Mouse (Mus musculus): ENCODE data around the gene Tctex1d4. TPM values are rescaled to one million over a fixed set of nuclear protein-coding genes. Genes with fewer than 3 reads are reported as not detected.

The Tctex1d4 gene
- polyA plus RNA-seq, 2 experiments: not detected

DNA sequence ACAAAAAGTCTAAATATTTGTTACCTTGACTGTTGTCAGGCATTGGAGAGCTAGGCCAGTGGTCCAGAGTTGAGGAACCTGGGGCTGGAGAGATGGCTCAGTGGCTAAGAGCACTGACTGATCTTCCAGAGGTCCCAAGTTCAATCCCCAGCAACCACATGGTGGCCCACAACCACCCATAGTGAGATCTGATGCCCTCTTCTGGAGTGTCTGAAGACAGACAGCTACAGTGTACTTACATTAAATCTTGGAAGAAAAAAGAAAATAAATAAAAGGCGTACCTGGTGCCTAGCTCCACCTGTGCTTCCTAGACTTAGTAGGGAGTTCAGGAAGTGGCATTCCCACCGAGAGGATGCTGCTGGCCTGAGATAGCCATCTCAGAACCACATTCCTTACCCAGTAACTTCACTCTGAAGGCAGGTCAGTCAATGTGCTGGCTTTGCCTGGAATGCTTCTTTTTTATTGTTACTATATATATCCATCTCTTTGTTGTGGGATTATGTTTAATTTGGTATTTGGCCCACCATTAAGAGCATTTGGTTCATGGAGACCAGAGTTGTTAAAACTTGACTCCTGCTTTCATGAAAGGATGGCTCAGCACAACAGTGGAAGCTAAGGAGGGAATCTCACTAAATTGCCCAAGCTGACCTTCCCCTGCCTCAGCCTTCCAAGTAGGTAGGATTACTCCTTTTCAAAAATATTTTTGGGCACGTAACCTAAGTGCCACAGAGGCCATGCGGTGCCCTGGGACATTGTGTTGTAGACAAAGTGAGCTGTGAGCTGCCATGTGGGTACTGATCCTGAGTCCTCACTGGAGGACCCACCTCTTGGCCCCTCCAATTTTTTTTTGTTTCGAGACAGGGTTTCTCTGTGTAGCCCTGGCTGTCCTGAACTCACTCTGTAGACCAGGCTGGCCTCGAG, 23.0 kb downstream of the Tctex1d4 start:
- ATAC-seq (ENCODE audit: insufficient read depth): 0 out of 2 replicates have a peak, but pooled peaks have one; percentile 6
- no peak overlapping the region for H3K27ac ChIP-seq
- H3K9ac ChIP-seq (replicated peaks): no peak overlapping the region

DNA sequence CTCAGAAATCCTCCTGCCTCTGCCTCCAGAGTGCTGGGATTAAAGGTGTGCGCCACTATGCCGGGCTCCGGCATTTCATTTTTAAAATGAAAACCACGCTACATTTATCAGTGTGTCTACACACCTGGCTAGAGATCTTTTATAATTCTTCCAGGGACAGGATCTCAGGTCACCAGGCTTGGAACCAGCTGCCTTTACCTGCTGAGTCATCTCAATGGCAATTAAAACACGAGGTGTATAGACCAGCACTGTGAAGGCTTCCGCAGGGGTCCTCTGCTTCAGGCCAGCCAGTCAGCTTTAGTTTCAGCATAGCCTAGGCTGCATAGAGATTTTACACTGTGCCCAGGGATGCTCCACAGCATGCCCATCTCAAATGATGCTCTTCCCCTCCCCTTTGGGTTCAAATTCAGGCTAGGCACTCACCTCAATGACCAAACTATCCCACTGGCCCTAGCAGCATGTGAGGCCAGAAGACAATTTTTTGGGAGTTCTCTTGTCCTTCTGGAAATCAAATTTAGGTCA, 23.7 kb downstream of the Tctex1d4 start:
- H3K9me3 ChIP-seq (ENCODE audit: control insufficient read depth, low read length): no peaks in the 10 kb centered on the region
- H3K27me3 ChIP-seq (ENCODE audit: control insufficient read depth, insufficient read depth, low read length): no peaks in the 10 kb centered on the region
- TF ChIP-seq CTCF (IDR thresholded peaks at IDR 0.05; ENCODE audit: low read depth): no peak
- TF ChIP-seq EP300 (IDR thresholded peaks at IDR 0.05; ENCODE audit: low read depth): no peak
- 70% methylated on average over 6 of the region's 6 CpGs for WGBS (ENCODE audit: insufficient replicate concordance)
- ATAC-seq (ENCODE audit: insufficient read depth) (0 out of 2 replicates have a peak, but pooled peaks have one; percentile 9), DNase-seq (ENCODE audit: low read depth in 3 of 3, low spot score in 3 of 3) (no peak)
- peaks cover 6 to 13% of the 10 kb centered on the region in 2 experiments for H3K4me1 ChIP-seq (replicated peaks; ENCODE audit: control insufficient read depth in 2 of 2, insufficient read depth in 2 of 2, low read length in 1 of 2)
- no peak overlapping the region for H3K27ac ChIP-seq
- no peak overlapping the region for H3K4me3 ChIP-seq (ENCODE audit: insufficient read depth in 1 of 2, low read depth in 2 of 2, low read length in 2 of 2)
- peaks cover 52% of the 10 kb centered on the region for H3K36me3 ChIP-seq (replicated peaks; ENCODE audit: control insufficient read depth, insufficient read depth, low read depth)
- H3K9ac ChIP-seq (replicated peaks): no peak overlapping the region
- no peak overlapping the region for H3K4me2 ChIP-seq (ENCODE audit: low read depth)

More for the DNA sequence above, 23.0 kb downstream of the Tctex1d4 start:
- TF ChIP-seq EP300 (IDR thresholded peaks at IDR 0.05; ENCODE audit: low read depth): no peak
- peak; percentile 17; the same call in 1 of the 2 replicates for TF ChIP-seq CTCF (IDR thresholded peaks at IDR 0.05; ENCODE audit: low read depth)
- WGBS (ENCODE audit: insufficient replicate concordance): 55% methylated on average over 6 of the region's 6 CpGs
- H3K4me3 ChIP-seq (ENCODE audit: insufficient read depth in 1 of 2, low read depth in 2 of 2, low read length in 2 of 2): no peak overlapping the region
- H3K4me2 ChIP-seq (ENCODE audit: low read depth): no peak overlapping the region
- H3K9me3 ChIP-seq (ENCODE audit: control insufficient read depth, low read length): no peaks in the 10 kb centered on the region
- DNase-seq (ENCODE audit: low read depth in 3 of 3, low spot score in 3 of 3): no peak
- peaks cover 47% of the 10 kb centered on the region for H3K36me3 ChIP-seq (replicated peaks; ENCODE audit: control insufficient read depth, insufficient read depth, low read depth)
- no peaks in the 10 kb centered on the region for H3K27me3 ChIP-seq (ENCODE audit: control insufficient read depth, insufficient read depth, low read length)
- peaks cover 6 to 13% of the 10 kb centered on the region in 2 experiments for H3K4me1 ChIP-seq (replicated peaks; ENCODE audit: control insufficient read depth in 2 of 2, insufficient read depth in 2 of 2, low read length in 1 of 2)

DNA sequence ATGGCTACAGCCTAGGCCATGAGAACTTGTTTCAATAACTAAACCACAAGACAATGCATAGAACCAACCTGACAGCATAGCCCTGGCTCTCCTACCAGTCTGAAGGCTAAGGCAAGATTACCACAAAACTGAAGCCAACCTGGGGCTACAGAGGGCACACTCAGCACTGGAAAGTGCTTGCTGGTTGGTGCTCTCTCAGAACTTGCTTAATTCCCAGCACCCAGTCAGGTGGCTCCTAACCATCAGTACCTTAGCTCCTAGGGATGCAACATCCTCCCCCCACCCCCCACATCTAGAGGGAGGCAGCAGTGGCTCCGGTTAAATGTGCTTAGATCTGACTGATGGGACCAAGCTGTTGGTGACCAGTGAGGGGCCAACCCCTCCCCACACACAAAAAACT, 24.8 kb downstream of the Tctex1d4 start:
- H3K4me3 ChIP-seq (ENCODE audit: insufficient read depth in 1 of 2, low read depth in 2 of 2, low read length in 2 of 2): no peak overlapping the region
- TF ChIP-seq EP300 (IDR thresholded peaks at IDR 0.05; ENCODE audit: low read depth) (no peak), CTCF (IDR thresholded peaks at IDR 0.05; ENCODE audit: low read depth) (no peak)
- H3K4me1 ChIP-seq (replicated peaks; ENCODE audit: control insufficient read depth in 2 of 2, insufficient read depth in 2 of 2, low read length in 1 of 2): peaks cover 7 to 14% of the 10 kb centered on the region in 2 experiments
- H3K27me3 ChIP-seq (ENCODE audit: control insufficient read depth, insufficient read depth, low read length): no peaks in the 10 kb centered on the region
- no peak for ATAC-seq (ENCODE audit: insufficient read depth)
- peaks cover 52% of the 10 kb centered on the region for H3K36me3 ChIP-seq (replicated peaks; ENCODE audit: control insufficient read depth, insufficient read depth, low read depth)
- H3K4me2 ChIP-seq (ENCODE audit: low read depth): no peak overlapping the region
- H3K9ac ChIP-seq (replicated peaks): no peak overlapping the region
- no peak overlapping the region; the same call in 1 of the 2 replicates for H3K27ac ChIP-seq
- no peaks in the 10 kb centered on the region for H3K9me3 ChIP-seq (ENCODE audit: control insufficient read depth, low read length)
- WGBS (ENCODE audit: insufficient replicate concordance): 42% methylated on average over 1 of the region's 1 CpGs
- DNase-seq (ENCODE audit: low read depth in 3 of 3, low spot score in 3 of 3): no peak

DNA sequence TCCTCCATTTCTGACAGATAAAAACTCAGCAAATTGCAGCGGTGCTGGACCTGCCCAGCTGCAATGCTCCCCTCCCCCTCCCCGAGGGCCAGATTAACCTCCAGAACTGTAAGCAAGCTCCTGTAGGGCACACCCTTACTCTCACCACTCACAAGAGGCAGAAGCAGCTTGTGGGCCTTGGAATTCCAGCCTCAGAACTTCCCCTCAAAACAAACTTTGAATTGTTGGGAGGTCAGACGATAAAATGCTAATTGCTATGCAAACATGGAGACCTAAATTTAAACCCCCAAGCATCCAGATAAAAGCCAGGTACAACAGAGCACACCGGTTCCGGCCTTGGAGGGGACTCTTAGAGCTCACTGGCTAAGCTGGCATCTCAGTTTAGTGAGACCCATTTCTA, 26.1 kb downstream of the Tctex1d4 start:
- WGBS (ENCODE audit: insufficient replicate concordance): 48% methylated on average over 5 of the region's 5 CpGs
- DNase-seq (ENCODE audit: low read depth in 3 of 3, low spot score in 3 of 3) (no peak), ATAC-seq (ENCODE audit: insufficient read depth) (no peak)
- Histone ChIP-seq H3K27ac (peak overlapping the region; percentile 25; the same call in 1 of the 2 replicates), H3K27me3 (ENCODE audit: control insufficient read depth, insufficient read depth, low read length) (no peaks in the 10 kb centered on the region), H3K36me3 (replicated peaks; ENCODE audit: control insufficient read depth, insufficient read depth, low read depth) (peaks cover 52% of the 10 kb centered on the region), H3K4me1 (replicated peaks; ENCODE audit: control insufficient read depth in 2 of 2, insufficient read depth in 2 of 2, low read length in 1 of 2) (peaks cover 9 to 17% of the 10 kb centered on the region in 2 experiments), H3K4me2 (ENCODE audit: low read depth) (peak overlapping the region; percentile 81), H3K4me3 (ENCODE audit: insufficient read depth in 1 of 2, low read depth in 2 of 2, low read length in 2 of 2) (peak overlapping the region in 1 of 2 experiments; percentile 85; a peak in 1 of 4 replicates), H3K9ac (replicated peaks) (peak overlapping the region; percentile 40), H3K9me3 (ENCODE audit: control insufficient read depth, low read length) (no peaks in the 10 kb centered on the region)
- no peak for TF ChIP-seq CTCF (IDR thresholded peaks at IDR 0.05; ENCODE audit: low read depth)
- TF ChIP-seq EP300 (IDR thresholded peaks at IDR 0.05; ENCODE audit: low read depth): no peak

Data from liver, embryonic 14.5 days (tissue).